Mouse (Mus musculus): ENCODE results near the gene Ikbke.

- no peak for TF ChIP-seq CTCF (IDR thresholded peaks at IDR 0.05; ENCODE audit: extremely low read depth, insufficient read depth, low read length)
- TF ChIP-seq POLR2A (IDR thresholded peaks at IDR 0.05; ENCODE audit: extremely low read depth, insufficient read depth, low read length): no peak
Measured at GRCm38 (mm10) chr1:131280280-131280679, 874 bp upstream of the Ikbke start.
